Mouse (Mus musculus) midbrain, embryonic 10.5 days (tissue): ENCODE data around the gene Zfp811. TPM values are rescaled to one million over a fixed set of nuclear protein-coding genes. Genes with fewer than 3 reads are reported as not detected.
A peak's percentile ranks its signal among the peaks of the same experiment; 100 is the strongest.

Experiments
- DNase-seq: peaks from one replicate; pipeline ENCODE4 v3.0.0-alpha.2; 2017; ENCODE audit warnings: low spot score
- H3K27ac ChIP-seq: fragments of 300-500 bp; sonication (generic); replicated peaks from 2 replicates; pipeline ENCODE4 v1.5.1; 2016; ENCODE audit warnings: mild to moderate bottlenecking
- H3K27me3 ChIP-seq: fragments of 300-500 bp; sonication (generic); 2 replicates; pipeline ENCODE4 v1.6.1; 2016; ENCODE audit warnings: low read depth, mild to moderate bottlenecking; ENCODE audit not compliant: poor library complexity, severe bottlenecking
- H3K36me3 ChIP-seq: fragments of 300-500 bp; sonication (generic); 2 replicates; pipeline ENCODE4 v1.6.1; 2016; ENCODE audit warnings: mild to moderate bottlenecking, moderate library complexity
- H3K4me1 ChIP-seq: fragments of 300-500 bp; sonication (generic); 2 replicates; pipeline ENCODE4 v1.6.1; 2016
- H3K4me3 ChIP-seq: fragments of 300-500 bp; sonication (generic); 2 replicates; pipeline ENCODE4 v1.5.1; 2016; ENCODE audit warnings: mild to moderate bottlenecking, moderate library complexity
- H3K9me3 ChIP-seq: fragments of 300-500 bp; sonication (generic); replicated peaks from 2 replicates; pipeline ENCODE4 v1.6.1; 2016; ENCODE audit warnings: mild to moderate bottlenecking
- WGBS: fragments of 180-500 bp; shearing (Covaris S2); methylation state at CpG from one replicate; pipeline ENCODE4 v1.1.7; 2016; 5-methylcytosine and 5-hydroxymethylcytosine counted together
- polyA plus RNA-seq: library from polyadenylated mRNA; unstranded; fragments of >200 nt; fragmentation: Nextera tagmentation; extraction: Ambion mirVana; gene quantifications from 2 replicates; pipeline ENCODE4 v1.2.1, GENCODE M21; 2016

Gene Zfp811
- polyA plus RNA-seq, 1 experiment from 2014 or later: 30.1 TPM

- H3K9me3 ChIP-seq: peaks cover 2% of the 10 kb centered on the region; the same call in 1 of the 2 replicates
- no peaks in the 10 kb centered on the region for H3K27me3 ChIP-seq
- 11% methylated on average over 9 of the region's 9 CpGs for WGBS
- peaks cover 31% of the 10 kb centered on the region for H3K36me3 ChIP-seq
- DNase-seq: peak; percentile 21
- peaks cover 22% of the 10 kb centered on the region for H3K4me1 ChIP-seq
- H3K4me3 ChIP-seq: peak overlapping the region; percentile 97
- H3K27ac ChIP-seq: peak overlapping the region; percentile 96
Measured at GRCm38 (mm10) chr17:32788576-32788975, 21.2 kb downstream of the Zfp811 start.

- H3K4me3 ChIP-seq: peak within 1 kb of the TSS; percentile 97
- peaks cover 22% of the 10 kb centered on the region for H3K4me1 ChIP-seq
- H3K36me3 ChIP-seq: peaks cover 35% of the 10 kb centered on the region
- H3K27me3 ChIP-seq: no peaks in the 10 kb centered on the region
- H3K27ac ChIP-seq: peak within 1 kb of the TSS; percentile 96
- under 1% methylated on average over 22 of the region's 22 CpGs for WGBS
- H3K9me3 ChIP-seq: peaks cover 7% of the 10 kb centered on the region; the same call in 1 of the 2 replicates
- DNase-seq: peak; percentile 84
Measured at GRCm38 (mm10) chr17:32788094-32788559, 21.6 kb downstream of the Zfp811 start, which contains the start of gene Zfp871. TSS of gene Zfp871 (minus strand) at chr17:32788287.

- peak overlapping the region; percentile 96 for H3K27ac ChIP-seq
- no peaks in the 10 kb centered on the region for H3K27me3 ChIP-seq
- peaks cover 12% of the 10 kb centered on the region; the same call in 1 of the 2 replicates for H3K9me3 ChIP-seq
- H3K4me3 ChIP-seq: peak overlapping the region; percentile 97
- H3K36me3 ChIP-seq: peaks cover 41% of the 10 kb centered on the region
- no peak for DNase-seq
- 1% methylated on average over 31 of the region's 31 CpGs for WGBS
- peaks cover 22% of the 10 kb centered on the region for H3K4me1 ChIP-seq
Measured at GRCm38 (mm10) chr17:32787436-32788093, 22.2 kb downstream of the Zfp811 start.

- Histone ChIP-seq H3K27ac (no peak overlapping the region), H3K4me1 (peaks cover 22% of the 10 kb centered on the region), H3K9me3 (peaks cover 13% of the 10 kb centered on the region; the same call in 1 of the 2 replicates), H3K4me3 (peak overlapping the region; percentile 97), H3K27me3 (no peaks in the 10 kb centered on the region), H3K36me3 (peaks cover 47% of the 10 kb centered on the region)
- DNase-seq: no peak
- WGBS: 76% methylated on average over 6 of the region's 6 CpGs
Measured at GRCm38 (mm10) chr17:32786944-32787343, 22.8 kb downstream of the Zfp811 start.

GRCm38 (mm10) chr17:32785656-32786055 is 24.1 kb downstream of the Zfp811 start:
- H3K9me3 ChIP-seq: peaks cover 13% of the 10 kb centered on the region; the same call in 1 of the 2 replicates
- 95% methylated on average over 3 of the region's 3 CpGs for WGBS
- H3K27me3 ChIP-seq: no peaks in the 10 kb centered on the region
- no peak for DNase-seq
- H3K27ac ChIP-seq: no peak overlapping the region
- peaks cover 22% of the 10 kb centered on the region for H3K4me1 ChIP-seq
- H3K36me3 ChIP-seq: peaks cover 56% of the 10 kb centered on the region
- H3K4me3 ChIP-seq: peak overlapping the region; percentile 16; the same call in 1 of the 2 replicates

- no peak for DNase-seq
- Histone ChIP-seq H3K27ac (no peak overlapping the region), H3K4me1 (no peaks in the 10 kb centered on the region), H3K27me3 (no peaks in the 10 kb centered on the region), H3K9me3 (0 out of 2 replicates have a peak, but pooled peaks cover 1% of the 10 kb centered on the region), H3K4me3 (no peak overlapping the region), H3K36me3 (peaks cover 96% of the 10 kb centered on the region)
- WGBS: 94% methylated on average over 3 of the region's 3 CpGs
Measured at GRCm38 (mm10) chr17:32777564-32777963, 32.2 kb downstream of the Zfp811 start.

- Histone ChIP-seq H3K27me3 (no peaks in the 10 kb centered on the region), H3K27ac (no peak overlapping the region), H3K4me1 (no peaks in the 10 kb centered on the region), H3K36me3 (peaks cover 100% of the 10 kb centered on the region), H3K9me3 (peaks cover 18% of the 10 kb centered on the region; the same call in 1 of the 2 replicates), H3K4me3 (no peak overlapping the region)
- DNase-seq: no peak
- 93% methylated on average over 1 of the region's 1 CpGs for WGBS
Measured at GRCm38 (mm10) chr17:32771213-32771612, 38.5 kb downstream of the Zfp811 start.

- H3K36me3 ChIP-seq: peaks cover 82% of the 10 kb centered on the region
Measured at GRCm38 (mm10) chr17:32766422-32766821, 43.3 kb downstream of the Zfp811 start.

GRCm38 (mm10) chr17:32757331-32757730 is 52.4 kb downstream of the Zfp811 start:
- 71% methylated on average over 5 of the region's 5 CpGs for WGBS
- peaks cover 8% of the 10 kb centered on the region for H3K4me1 ChIP-seq
- no peaks in the 10 kb centered on the region for H3K27me3 ChIP-seq
- H3K36me3 ChIP-seq: no peaks in the 10 kb centered on the region
- no peak overlapping the region for H3K4me3 ChIP-seq
- no peak overlapping the region for H3K27ac ChIP-seq
- DNase-seq: no peak
- H3K9me3 ChIP-seq: no peaks in the 10 kb centered on the region

More at GRCm38 (mm10) chr17:32766422-32766821, 43.3 kb downstream of the Zfp811 start:
- Histone ChIP-seq H3K27ac (no peak overlapping the region), H3K4me1 (no peaks in the 10 kb centered on the region), H3K27me3 (no peaks in the 10 kb centered on the region), H3K9me3 (peaks cover 40% of the 10 kb centered on the region), H3K4me3 (no peak overlapping the region)
- 97% methylated on average over 2 of the region's 2 CpGs for WGBS
- DNase-seq: no peak

- peak; percentile 42 for DNase-seq
- 15% methylated on average over 12 of the region's 12 CpGs for WGBS
- Histone ChIP-seq H3K4me1 (peaks cover 8% of the 10 kb centered on the region), H3K27ac (no peak overlapping the region), H3K36me3 (no peaks in the 10 kb centered on the region), H3K4me3 (no peak overlapping the region), H3K27me3 (no peaks in the 10 kb centered on the region), H3K9me3 (no peaks in the 10 kb centered on the region)
Measured at GRCm38 (mm10) chr17:32753634-32754033, 56.1 kb downstream of the Zfp811 start.

- WGBS: 80% methylated on average over 6 of the region's 6 CpGs
- no peaks in the 10 kb centered on the region for H3K9me3 ChIP-seq
- H3K4me1 ChIP-seq: peaks cover 8% of the 10 kb centered on the region
- no peaks in the 10 kb centered on the region for H3K27me3 ChIP-seq
- no peak for DNase-seq
- no peak overlapping the region for H3K4me3 ChIP-seq
- H3K36me3 ChIP-seq: no peaks in the 10 kb centered on the region
- H3K27ac ChIP-seq: no peak overlapping the region
Measured at GRCm38 (mm10) chr17:32752813-32753360, 56.8 kb downstream of the Zfp811 start.

- H3K4me3 ChIP-seq: no peak overlapping the region
- no peak overlapping the region for H3K27ac ChIP-seq
- no peaks in the 10 kb centered on the region for H3K27me3 ChIP-seq
- H3K9me3 ChIP-seq: no peaks in the 10 kb centered on the region
- WGBS: 45% methylated on average over 5 of the region's 5 CpGs
- no peak for DNase-seq
- no peaks in the 10 kb centered on the region for H3K36me3 ChIP-seq
- H3K4me1 ChIP-seq: peaks cover 8% of the 10 kb centered on the region
Measured at GRCm38 (mm10) chr17:32750611-32751010, 59.1 kb downstream of the Zfp811 start.
